Mouse (Mus musculus): Measurements from ENCODE around the gene Sox1. TPM values are rescaled to one million over a fixed set of nuclear protein-coding genes. Genes with fewer than 3 reads are reported as not detected.
A peak's percentile ranks its signal among the peaks of the same experiment; 100 is the strongest.

Sox1 gene
- polyA plus RNA-seq, 1 experiment from 2014 or later = not detected

- no peak overlapping the region for H3K4me2 ChIP-seq (ENCODE audit: low read depth, low read length)
- no peak overlapping the region for H3K27ac ChIP-seq (ENCODE audit: low read depth)
- ATAC-seq = no peak
- no peak for DNase-seq
- WGBS (ENCODE audit: insufficient replicate concordance) = 7% methylated on average over 10 of the region's 10 CpGs
- no peak overlapping the region for H3K9ac ChIP-seq (replicated peaks)
- no peaks in the 10 kb centered on the region for H3K36me3 ChIP-seq (replicated peaks; ENCODE audit: insufficient read depth, low read length)
- H3K4me3 ChIP-seq (ENCODE audit: low read depth, low read length) = no peak overlapping the region
- H3K9me3 ChIP-seq (ENCODE audit: low read length) = no peaks in the 10 kb centered on the region
- TF ChIP-seq EP300 (IDR thresholded peaks at IDR 0.05; ENCODE audit: low read depth) = no peak
- TF ChIP-seq CTCF (IDR thresholded peaks at IDR 0.05; ENCODE audit: low read depth) = no peak
- peaks cover 99% of the 10 kb centered on the region for H3K27me3 ChIP-seq (ENCODE audit: insufficient read depth, low read length)
- H3K4me1 ChIP-seq (ENCODE audit: insufficient read depth) = 0 out of 2 replicates have a peak, but pooled peaks cover 3% of the 10 kb centered on the region
Measured at GRCm38 (mm10) chr8:12388390-12389115, 6.5 kb upstream of the Sox1 start.

- peaks cover 99% of the 10 kb centered on the region for H3K27me3 ChIP-seq (ENCODE audit: insufficient read depth, low read length)
- no peak overlapping the region for H3K27ac ChIP-seq (ENCODE audit: low read depth)
- no peak for DNase-seq
- 0 out of 2 replicates have a peak, but pooled peaks cover 3% of the 10 kb centered on the region for H3K4me1 ChIP-seq (ENCODE audit: insufficient read depth)
- no peaks in the 10 kb centered on the region for H3K9me3 ChIP-seq (ENCODE audit: low read length)
- H3K4me2 ChIP-seq (ENCODE audit: low read depth, low read length) = no peak overlapping the region
- WGBS (ENCODE audit: insufficient replicate concordance) = 0% methylated on average over 5 of the region's 5 CpGs
- H3K4me3 ChIP-seq (ENCODE audit: low read depth, low read length) = no peak overlapping the region
- ATAC-seq = no peak
- TF ChIP-seq EP300 (IDR thresholded peaks at IDR 0.05; ENCODE audit: low read depth) = no peak
- no peak overlapping the region for H3K9ac ChIP-seq (replicated peaks)
- H3K36me3 ChIP-seq (replicated peaks; ENCODE audit: insufficient read depth, low read length) = no peaks in the 10 kb centered on the region
Measured at GRCm38 (mm10) chr8:12389116-12389471, 6.0 kb upstream of the Sox1 start.

GRCm38 (mm10) chr8:12389801-12390639 is 5.1 kb upstream of the Sox1 start:
- H3K36me3 ChIP-seq (replicated peaks; ENCODE audit: insufficient read depth, low read length) = no peaks in the 10 kb centered on the region
- H3K4me1 ChIP-seq (ENCODE audit: insufficient read depth) = 0 out of 2 replicates have a peak, but pooled peaks cover 3% of the 10 kb centered on the region
- no peak overlapping the region for H3K27ac ChIP-seq (ENCODE audit: low read depth)
- TF ChIP-seq EP300 (IDR thresholded peaks at IDR 0.05; ENCODE audit: low read depth) = no peak
- no peak for TF ChIP-seq CTCF (IDR thresholded peaks at IDR 0.05; ENCODE audit: low read depth)
- DNase-seq = no peak
- peaks cover 99% of the 10 kb centered on the region for H3K27me3 ChIP-seq (ENCODE audit: insufficient read depth, low read length)
- no peaks in the 10 kb centered on the region for H3K9me3 ChIP-seq (ENCODE audit: low read length)
- no peak overlapping the region for H3K9ac ChIP-seq (replicated peaks)
- no peak overlapping the region for H3K4me2 ChIP-seq (ENCODE audit: low read depth, low read length)
- H3K4me3 ChIP-seq (ENCODE audit: low read depth, low read length) = no peak overlapping the region
- 2% methylated on average over 29 of the region's 29 CpGs for WGBS (ENCODE audit: insufficient replicate concordance)
- no peak for ATAC-seq

- no peak overlapping the region for H3K27ac ChIP-seq (ENCODE audit: low read depth)
- no peak for ATAC-seq
- H3K4me2 ChIP-seq (ENCODE audit: low read depth, low read length) = no peak overlapping the region
- 6% methylated on average over 38 of the region's 38 CpGs for WGBS (ENCODE audit: insufficient replicate concordance)
- no peak for DNase-seq
- H3K27me3 ChIP-seq (ENCODE audit: insufficient read depth, low read length) = peaks cover 99% of the 10 kb centered on the region
- no peak overlapping the region for H3K4me3 ChIP-seq (ENCODE audit: low read depth, low read length)
- H3K36me3 ChIP-seq (replicated peaks; ENCODE audit: insufficient read depth, low read length) = no peaks in the 10 kb centered on the region
- no peak overlapping the region for H3K9ac ChIP-seq (replicated peaks)
- no peaks in the 10 kb centered on the region for H3K9me3 ChIP-seq (ENCODE audit: low read length)
- TF ChIP-seq EP300 (IDR thresholded peaks at IDR 0.05; ENCODE audit: low read depth) (no peak), CTCF (IDR thresholded peaks at IDR 0.05; ENCODE audit: low read depth) (no peak)
- 0 out of 2 replicates have a peak, but pooled peaks cover under 1% of the 10 kb centered on the region for H3K4me1 ChIP-seq (ENCODE audit: insufficient read depth)
Measured at GRCm38 (mm10) chr8:12390640-12391365, 4.3 kb upstream of the Sox1 start.

GRCm38 (mm10) chr8:12391366-12392250 is 3.5 kb upstream of the Sox1 start:
- Histone ChIP-seq H3K27me3 (ENCODE audit: insufficient read depth, low read length) (peaks cover 99% of the 10 kb centered on the region), H3K36me3 (replicated peaks; ENCODE audit: insufficient read depth, low read length) (no peaks in the 10 kb centered on the region), H3K4me3 (ENCODE audit: low read depth, low read length) (no peak overlapping the region), H3K9me3 (ENCODE audit: low read length) (no peaks in the 10 kb centered on the region), H3K9ac (replicated peaks) (no peak overlapping the region), H3K4me2 (ENCODE audit: low read depth, low read length) (no peak overlapping the region), H3K4me1 (ENCODE audit: insufficient read depth) (no peaks in the 10 kb centered on the region), H3K27ac (ENCODE audit: low read depth) (no peak overlapping the region)
- DNase-seq (peak; percentile 20), ATAC-seq (no peak)
- WGBS (ENCODE audit: insufficient replicate concordance) = 3% methylated on average over 34 of the region's 37 CpGs
- TF ChIP-seq EP300 (IDR thresholded peaks at IDR 0.05; ENCODE audit: low read depth) (no peak), CTCF (IDR thresholded peaks at IDR 0.05; ENCODE audit: low read depth) (peak; percentile 46)
